Mouse (Mus musculus): ENCODE results near the gene Ptger3.

Ptger3 gene

GRCm38 (mm10) chr3:157566725-157567565, at the start of gene Ptger3:
TSS of gene Ptger3 (plus strand) at chr3:157566892.
- DNase-seq (ENCODE audit: extremely low spot score, low read depth, low spot score): no peak

GRCm38 (mm10) chr3:157517992-157518391, 48.7 kb upstream of the Ptger3 start:
- DNase-seq (ENCODE audit: extremely low spot score, low read depth, low spot score): no peak

- DNase-seq (ENCODE audit: extremely low spot score, low read depth, low spot score): no peak
Observed at GRCm38 (mm10) chr3:157520433-157520832, 46.3 kb upstream of the Ptger3 start.

- no peak for DNase-seq (ENCODE audit: extremely low spot score, low read depth, low spot score)
Observed at GRCm38 (mm10) chr3:157523834-157524233, 42.9 kb upstream of the Ptger3 start.

- DNase-seq (ENCODE audit: extremely low spot score, low read depth, low spot score): no peak
Observed at GRCm38 (mm10) chr3:157531585-157531984, 35.1 kb upstream of the Ptger3 start.

- DNase-seq (ENCODE audit: extremely low spot score, low read depth, low spot score): no peak
Observed at GRCm38 (mm10) chr3:157533964-157534785, 32.5 kb upstream of the Ptger3 start, which contains the start of gene Zranb2. TSS of gene Zranb2 (plus strand) at chr3:157534160.

- no peak for DNase-seq (ENCODE audit: extremely low spot score, low read depth, low spot score)
Observed at GRCm38 (mm10) chr3:157534786-157535415, 31.8 kb upstream of the Ptger3 start.

- no peak for DNase-seq (ENCODE audit: extremely low spot score, low read depth, low spot score)
Observed at GRCm38 (mm10) chr3:157549323-157549722, 17.4 kb upstream of the Ptger3 start.

GRCm38 (mm10) chr3:157549758-157550600, 16.7 kb upstream of the Ptger3 start:
- DNase-seq (ENCODE audit: extremely low spot score, low read depth, low spot score): no peak

- DNase-seq (ENCODE audit: extremely low spot score, low read depth, low spot score): peak; percentile 50
Observed at GRCm38 (mm10) chr3:157565196-157565595, 1.5 kb upstream of the Ptger3 start.

- DNase-seq (ENCODE audit: extremely low spot score, low read depth, low spot score): no peak
Observed at GRCm38 (mm10) chr3:157567566-157568132, 957 bp downstream of the Ptger3 start.

- DNase-seq (ENCODE audit: extremely low spot score, low read depth, low spot score): no peak
Observed at GRCm38 (mm10) chr3:157572011-157572410, 5.3 kb downstream of the Ptger3 start.

GRCm38 (mm10) chr3:157575441-157576342, 9.0 kb downstream of the Ptger3 start:
- DNase-seq (ENCODE audit: extremely low spot score, low read depth, low spot score): no peak

GRCm38 (mm10) chr3:157576343-157576722, 9.6 kb downstream of the Ptger3 start:
- no peak for DNase-seq (ENCODE audit: extremely low spot score, low read depth, low spot score)

GRCm38 (mm10) chr3:157576862-157577261, 10.2 kb downstream of the Ptger3 start:
- DNase-seq (ENCODE audit: extremely low spot score, low read depth, low spot score): no peak

GRCm38 (mm10) chr3:157578469-157579170, 11.9 kb downstream of the Ptger3 start:
- no peak for DNase-seq (ENCODE audit: extremely low spot score, low read depth, low spot score)

- DNase-seq (ENCODE audit: extremely low spot score, low read depth, low spot score): no peak
Observed at GRCm38 (mm10) chr3:157579376-157579775, 12.7 kb downstream of the Ptger3 start.

GRCm38 (mm10) chr3:157580299-157580698, 13.6 kb downstream of the Ptger3 start:
- no peak for DNase-seq (ENCODE audit: extremely low spot score, low read depth, low spot score)

- no peak for DNase-seq (ENCODE audit: extremely low spot score, low read depth, low spot score)
Observed at GRCm38 (mm10) chr3:157581755-157582154, 15.1 kb downstream of the Ptger3 start.

Data from hindlimb bud, embryonic 11.5 days (tissue).